Mouse (Mus musculus) left cerebral cortex, adult 2 months (tissue): ENCODE measurements around the gene Olfr374. TPM values are rescaled to one million over a fixed set of nuclear protein-coding genes. Genes with fewer than 3 reads are reported as not detected.
"Not testable (repeated sequence)": the region's sequence is repeated elsewhere in the genome, so short reads cannot be mapped to it uniquely, and the experiment has no call there.

Experiments
- DNase-seq, 2 experiments: peaks; one replicate each; pipeline ENCODE4 v3.0.0; 2021 to 2022; ENCODE audit warnings: low spot score in 2 of 2, mixed read lengths in 1 of 2; ENCODE audit errors: extremely low spot score in 1 of 2
- H3K27ac ChIP-seq: fragments of 200-600 bp; 2 replicates; pipeline ENCODE4 v1.8.1; 2022
- H3K4me3 ChIP-seq: fragments of 200-600 bp; 2 replicates; pipeline ENCODE4 v1.8.1; 2022
- CTCF ChIP-seq: fragments of 200-600 bp; IDR thresholded peaks from 2 replicates; pipeline ENCODE4 v1.8.1; 2022; ENCODE audit warnings: antibody characterized with exemption, mild to moderate bottlenecking, moderate library complexity
- intact Hi-C: fragments of 180-260 bp; cut with DNase I; formaldehyde crosslinking; loops from one replicate; pipeline ENCODE4 v1.15.1; 2025
- long read RNA-seq, 2 experiments: library from polyadenylated mRNA; stranded (forward); transcript quantifications; one replicate each; pipeline ENCODE4 v2.0.0; 2021; ENCODE audit warnings: borderline mapping rate in 2 of 2
- total RNA-seq, 2 experiments: library from RNA; stranded (reverse); gene quantifications; 2 replicates each; pipeline ENCODE4 v1.2.3; 2021

Olfr374 gene
- total RNA-seq: not detected
- long read RNA-seq, experiment 1: 0 reads
- long read RNA-seq, experiment 2: 0 reads

GRCm38 (mm10) chr8:72106740-72107139 is at the start of gene Olfr374:
Olfr374 (plus strand) TSS chr8:72107040.
- H3K4me3 ChIP-seq: no peak within 1 kb of the TSS
- intact Hi-C loops: no loop called here
- no peak for DNase-seq
- H3K27ac ChIP-seq: no peak within 1 kb of the TSS
- TF ChIP-seq CTCF: no peak

- H3K4me3 ChIP-seq, intact Hi-C loops, H3K27ac ChIP-seq, DNase-seq: not testable (repeated sequence)
Observed at GRCm38 (mm10) chr8:72057643-72058042, 49.2 kb upstream of the Olfr374 start.

GRCm38 (mm10) chr8:72066819-72067399 is 39.9 kb upstream of the Olfr374 start:
- H3K27ac ChIP-seq, intact Hi-C loops, DNase-seq, H3K4me3 ChIP-seq: not testable (repeated sequence)

GRCm38 (mm10) chr8:72082877-72083276 is 24.0 kb upstream of the Olfr374 start, which contains the start of gene Olfr373:
Olfr373 (plus strand) TSS chr8:72083177.
- intact Hi-C loops, H3K4me3 ChIP-seq, DNase-seq, H3K27ac ChIP-seq: not testable (repeated sequence)

- intact Hi-C loops: no loop called here
- no peak for DNase-seq
- H3K4me3 ChIP-seq: no peak overlapping the region
- no peak overlapping the region for H3K27ac ChIP-seq
- TF ChIP-seq CTCF: no peak
Observed at GRCm38 (mm10) chr8:72084744-72085143, 22.1 kb upstream of the Olfr374 start.

GRCm38 (mm10) chr8:72087611-72088010 is 19.2 kb upstream of the Olfr374 start:
- H3K4me3 ChIP-seq, intact Hi-C loops, DNase-seq, H3K27ac ChIP-seq: not testable (repeated sequence)

- H3K27ac ChIP-seq, DNase-seq, intact Hi-C loops, H3K4me3 ChIP-seq: not testable (repeated sequence)
Observed at GRCm38 (mm10) chr8:72096721-72097120, 10.1 kb upstream of the Olfr374 start.

GRCm38 (mm10) chr8:72099377-72100103 is 7.3 kb upstream of the Olfr374 start:
- H3K4me3 ChIP-seq, H3K27ac ChIP-seq, intact Hi-C loops, DNase-seq: not testable (repeated sequence)

GRCm38 (mm10) chr8:72105165-72105564 is 1.7 kb upstream of the Olfr374 start:
- DNase-seq: no peak
- no peak; the same call in 1 of the 2 replicates for TF ChIP-seq CTCF
- Histone ChIP-seq H3K4me3 (no peak overlapping the region), H3K27ac (no peak overlapping the region)
- intact Hi-C loops: no loop called here

GRCm38 (mm10) chr8:72110876-72111275 is 4.0 kb downstream of the Olfr374 start:
- no peak for TF ChIP-seq CTCF
- no peak for DNase-seq
- Histone ChIP-seq H3K4me3 (no peak overlapping the region), H3K27ac (no peak overlapping the region)
- intact Hi-C loops: no loop called here

- H3K27ac ChIP-seq: no peak overlapping the region
- no peak overlapping the region for H3K4me3 ChIP-seq
- TF ChIP-seq CTCF: no peak; the same call in none of the 2 replicates
- intact Hi-C loops: no loop called here
- no peak for DNase-seq
Observed at GRCm38 (mm10) chr8:72112486-72112885, 5.6 kb downstream of the Olfr374 start.

GRCm38 (mm10) chr8:72115202-72115601 is 8.4 kb downstream of the Olfr374 start:
- no peak overlapping the region for H3K27ac ChIP-seq

GRCm38 (mm10) chr8:72118616-72119015 is 11.8 kb downstream of the Olfr374 start:
- Histone ChIP-seq H3K4me3 (no peak overlapping the region), H3K27ac (no peak overlapping the region)
- no peak for TF ChIP-seq CTCF
- intact Hi-C loops: no loop called here
- no peak for DNase-seq

More at GRCm38 (mm10) chr8:72115202-72115601, 8.4 kb downstream of the Olfr374 start:
- DNase-seq: no peak
- TF ChIP-seq CTCF: no peak
- no peak overlapping the region for H3K4me3 ChIP-seq
- intact Hi-C loops: no loop called here

GRCm38 (mm10) chr8:72121486-72121885 is 14.6 kb downstream of the Olfr374 start:
- intact Hi-C loops, H3K4me3 ChIP-seq, DNase-seq, H3K27ac ChIP-seq: not testable (repeated sequence)
